Mouse (Mus musculus) adipocyte (in vitro differentiated cells): ENCODE data around the gene Tsr2.

ENCODE experiments used
- DNase-seq: peaks from one replicate; pipeline ENCODE4 v3.0.0-alpha.2; 2016; ENCODE audit warnings: low spot score

The Tsr2 gene

DNA sequence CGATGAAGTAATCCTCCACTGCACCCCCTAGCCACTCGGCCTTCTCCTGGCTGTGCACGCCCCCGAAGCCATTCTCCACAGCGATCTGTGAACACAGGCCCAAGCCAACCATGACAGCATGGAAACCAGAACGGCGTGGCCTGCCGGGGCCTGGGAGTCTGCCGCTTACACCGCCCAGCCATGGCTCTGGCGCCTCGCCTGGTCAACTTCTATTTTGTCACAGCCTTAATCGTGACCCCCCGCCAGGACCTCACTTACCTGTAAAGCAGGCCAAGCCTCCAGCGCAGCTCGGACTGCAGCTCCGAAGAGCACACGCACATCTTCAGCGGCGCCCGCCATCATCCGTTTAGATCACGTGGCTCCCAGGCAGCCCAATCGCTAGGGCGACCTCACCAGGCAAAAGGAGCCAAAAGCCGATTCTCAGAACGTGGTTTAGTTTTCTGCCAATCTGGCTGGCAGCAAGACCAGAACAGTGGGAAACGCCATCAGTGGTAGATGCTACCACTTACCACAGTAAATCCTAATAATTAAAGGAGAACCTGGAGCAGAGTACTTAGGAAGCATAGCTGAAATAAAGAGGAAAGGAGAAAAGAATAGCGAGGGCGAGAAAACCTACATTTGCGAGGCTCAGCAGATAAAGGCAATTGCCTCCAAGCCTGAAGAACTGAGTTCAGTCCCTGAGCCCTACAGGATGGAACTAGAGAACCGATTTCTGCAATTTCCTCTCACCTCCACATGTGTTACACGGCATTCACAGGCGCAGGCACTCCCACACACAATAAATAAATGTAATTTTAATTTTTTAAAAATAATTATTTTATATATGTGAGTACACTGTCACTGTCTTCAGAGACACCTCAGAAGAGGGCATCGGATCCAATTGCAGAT is at the start of gene Tsr2:
Tsr2 (minus strand) TSS at position 373 of the 888 bp plus-strand sequence.
- peak; percentile 83 for DNase-seq

DNA sequence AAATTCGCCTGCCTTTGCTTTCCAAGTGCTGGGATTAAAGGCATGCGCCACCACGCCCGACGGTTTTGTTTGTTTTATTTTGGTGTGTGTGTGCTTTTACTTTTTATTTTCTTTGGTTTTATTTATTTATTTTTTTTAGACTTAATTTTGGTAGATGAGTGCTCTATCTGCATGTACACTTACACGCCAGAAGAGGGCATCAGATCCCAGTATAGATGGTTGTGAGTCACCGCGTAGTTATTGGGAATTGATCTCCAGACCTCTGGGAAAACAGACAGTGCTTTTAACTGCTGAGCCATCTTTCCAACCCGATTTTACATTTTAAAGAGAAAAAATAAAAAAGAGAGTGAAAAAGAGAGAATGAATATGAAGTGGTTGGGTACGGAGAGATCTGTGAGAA is 36.4 kb upstream of the Tsr2 start:
- peak; percentile 2 for DNase-seq

DNA sequence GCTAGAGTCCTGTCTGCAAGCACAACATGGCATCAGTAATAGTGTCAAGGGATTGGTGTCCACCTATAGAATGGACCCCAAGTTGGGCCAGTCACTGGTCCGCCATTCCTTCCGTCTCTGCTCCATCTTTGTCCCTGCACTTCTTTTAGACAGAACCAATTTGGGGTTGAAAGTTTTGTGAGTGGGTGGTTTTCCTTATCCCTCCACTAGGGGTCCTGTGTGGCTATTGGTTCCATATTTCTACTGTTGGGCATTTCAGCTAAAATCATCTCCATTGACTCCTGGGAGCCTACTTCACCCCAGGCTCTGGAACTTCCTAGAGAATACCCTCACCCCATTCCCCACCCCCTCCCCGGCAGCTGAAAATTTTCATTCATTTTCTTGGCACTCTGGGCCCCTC is 34.1 kb upstream of the Tsr2 start:
- DNase-seq = no peak

DNA sequence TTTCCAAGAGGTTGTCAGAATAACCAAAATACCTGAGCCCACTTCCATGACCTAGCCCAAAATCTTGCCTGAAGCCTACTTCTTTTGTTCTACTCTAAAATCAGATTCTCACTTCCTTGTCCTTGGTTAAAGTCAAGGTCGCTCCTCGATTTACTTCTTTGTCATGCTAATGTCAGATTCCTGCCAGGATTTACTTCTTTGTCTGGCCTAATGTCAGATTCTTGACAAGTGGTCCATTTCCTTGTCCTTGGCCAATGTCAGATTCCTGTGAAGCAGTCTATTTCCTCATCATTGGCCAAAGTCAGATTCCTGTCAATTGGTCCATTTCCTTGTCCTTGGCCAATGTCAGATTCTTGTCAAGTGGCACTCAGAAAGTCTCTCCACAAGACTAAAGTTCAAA is 27.6 kb upstream of the Tsr2 start:
- DNase-seq = no peak

DNA sequence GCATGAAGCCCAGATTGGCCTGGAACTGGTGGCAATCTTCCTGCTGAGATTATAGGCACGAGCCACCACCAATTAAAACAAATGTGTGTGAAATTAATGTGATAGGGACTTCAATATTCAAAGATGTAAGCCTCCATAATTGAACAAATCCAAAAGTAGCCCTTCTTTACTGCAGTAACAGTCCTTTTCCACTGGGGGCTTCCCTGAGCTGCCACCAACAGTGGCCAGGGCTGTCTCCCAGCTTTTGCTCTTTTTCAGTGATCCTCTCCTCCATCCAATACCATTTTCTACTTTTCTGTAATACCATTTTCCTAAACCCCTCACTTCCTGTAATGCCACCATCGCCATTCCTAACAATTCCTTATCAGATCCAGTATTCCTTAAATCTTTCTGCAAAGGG is 21.1 kb upstream of the Tsr2 start:
- DNase-seq = peak; percentile 26

DNA sequence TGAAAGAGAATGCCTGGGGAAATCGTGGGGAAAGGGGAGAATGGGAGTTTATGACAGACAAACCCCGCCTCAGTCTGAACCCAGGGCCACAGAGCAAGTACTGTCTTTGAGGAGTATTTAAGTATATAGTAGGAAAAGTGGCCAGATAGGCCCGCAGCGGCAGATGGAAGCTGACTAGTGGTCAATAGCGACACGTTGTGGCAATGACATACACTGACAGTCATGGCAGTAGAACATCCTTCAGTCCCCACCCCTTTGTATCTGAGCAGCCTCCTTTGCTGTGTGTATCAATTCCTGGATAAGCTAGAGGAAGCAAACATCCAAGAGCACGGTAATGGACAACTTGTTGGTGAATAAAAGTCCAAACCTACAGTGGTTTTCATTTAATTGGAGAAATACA is 20.5 kb upstream of the Tsr2 start:
- peak; percentile 40 for DNase-seq

DNA sequence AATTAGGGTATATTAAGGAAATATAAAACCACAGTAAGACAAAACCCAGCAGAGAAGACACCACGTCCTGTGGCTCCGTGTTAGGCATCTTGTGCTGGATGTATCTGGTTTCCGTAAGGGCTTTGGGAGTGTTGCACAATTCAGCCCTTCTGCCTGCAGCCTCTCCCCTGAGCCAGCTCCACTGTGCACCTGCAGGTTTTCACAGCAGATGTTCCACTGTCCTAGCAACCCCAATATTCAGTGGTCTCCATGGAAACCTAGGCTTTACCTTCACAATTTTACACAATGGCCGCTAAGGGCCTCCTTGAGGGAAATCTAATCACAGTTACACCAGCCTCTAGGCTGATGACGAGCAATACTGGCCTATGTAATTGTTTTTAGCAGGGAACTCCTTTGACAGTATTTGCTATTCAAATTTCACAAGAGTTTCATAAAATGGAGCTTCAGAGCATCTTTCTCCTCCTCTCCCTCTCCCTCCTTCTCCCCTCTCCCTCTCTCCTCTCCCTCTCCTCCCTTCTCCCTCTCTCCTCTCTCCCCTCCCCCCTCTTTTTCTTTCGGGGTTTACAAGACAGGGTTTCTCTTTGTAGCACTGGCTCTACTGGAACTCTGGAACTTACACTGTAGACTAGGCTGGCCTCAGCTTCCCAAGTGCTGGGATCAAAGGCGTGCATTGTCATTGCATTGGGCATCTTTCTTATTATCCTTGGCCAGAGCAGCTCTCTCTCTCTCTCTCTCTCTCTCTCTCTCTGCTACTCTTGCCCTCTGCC is 11.1 kb upstream of the Tsr2 start:
- DNase-seq = no peak

DNA sequence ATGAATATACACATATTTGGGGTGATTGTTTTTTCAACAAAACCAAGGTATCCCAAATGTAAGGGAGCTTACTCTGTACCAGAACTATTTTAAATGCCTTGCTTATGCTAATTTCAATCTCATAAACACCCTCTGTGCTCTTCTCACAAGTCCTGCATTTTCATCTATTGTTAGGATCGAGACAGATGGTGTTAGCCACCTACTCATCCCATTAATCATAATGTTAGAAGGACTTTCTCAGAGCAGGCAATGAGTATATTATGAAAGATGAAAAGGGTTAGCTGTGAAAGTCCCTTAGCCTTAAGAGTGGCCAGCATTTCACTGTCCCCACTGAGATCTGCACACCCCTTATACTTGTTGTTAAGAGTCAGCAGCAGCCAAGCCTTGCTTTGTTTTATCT is 8.9 kb downstream of the Tsr2 start:
- no peak for DNase-seq

DNA sequence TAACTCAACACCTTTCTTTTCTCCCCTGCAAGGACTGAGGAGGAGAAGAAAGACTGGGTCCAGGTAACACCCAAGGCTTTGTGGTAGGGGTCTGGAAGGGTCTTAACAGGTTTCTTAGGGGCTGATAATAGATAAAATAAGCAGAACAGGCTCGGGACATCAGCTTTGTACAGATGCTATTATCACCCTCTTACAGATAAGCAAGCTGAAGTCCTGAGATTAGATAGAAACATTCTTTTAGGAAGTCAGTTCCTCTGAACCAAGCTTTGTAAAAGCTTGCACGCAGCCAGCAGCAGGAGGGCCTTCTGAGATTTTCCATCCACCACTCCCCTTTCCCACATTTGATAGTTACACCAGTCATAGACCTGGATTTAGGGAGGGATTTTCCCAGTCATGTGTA is 10.7 kb downstream of the Tsr2 start:
- DNase-seq = no peak

DNA sequence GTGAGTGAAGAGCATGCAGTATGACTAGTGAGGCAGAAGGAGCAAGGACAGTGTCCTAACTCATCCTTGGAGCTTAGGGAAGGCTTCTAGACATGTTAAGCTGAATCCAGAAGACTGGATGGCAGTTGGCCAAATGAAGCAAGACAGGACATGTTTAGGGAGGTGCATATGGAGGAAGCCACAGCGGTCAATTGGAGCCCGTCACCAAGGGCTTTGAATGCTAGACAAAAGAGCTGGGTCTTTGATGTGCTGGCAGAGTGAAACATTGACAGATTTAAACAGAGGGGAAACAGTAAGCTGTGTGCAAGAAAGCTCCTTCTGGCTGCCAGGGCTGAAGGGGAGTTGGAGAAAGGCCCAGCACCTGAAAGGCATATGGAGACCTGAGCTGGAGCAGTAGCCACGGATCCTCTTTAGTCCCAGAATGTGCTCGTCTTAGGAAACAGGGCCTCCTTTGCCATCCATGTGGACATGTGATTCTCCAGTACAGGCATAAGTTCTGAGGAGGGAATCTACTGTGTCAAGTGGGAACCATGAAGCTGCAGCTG is 19.3 kb downstream of the Tsr2 start:
- DNase-seq = no peak

DNA sequence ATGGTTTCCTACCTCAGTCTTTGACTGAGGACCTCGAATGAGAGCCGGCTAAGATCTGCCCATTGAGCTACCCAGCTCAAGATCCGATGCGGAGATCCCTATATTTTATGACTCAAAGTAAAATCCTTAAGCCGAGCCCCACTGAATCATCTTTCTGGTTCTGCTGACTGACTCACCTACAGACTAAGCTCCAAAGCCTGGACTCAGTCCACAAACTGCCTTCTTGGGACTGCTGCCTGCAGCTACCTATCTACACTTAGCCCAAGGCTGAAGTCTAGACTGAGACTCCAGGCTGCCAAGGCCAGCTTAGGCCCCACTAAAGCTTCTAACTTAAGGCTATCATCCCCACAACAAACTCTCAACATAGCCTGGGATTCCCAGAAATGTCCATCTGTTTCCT is 20.3 kb downstream of the Tsr2 start:
- DNase-seq = no peak

DNA sequence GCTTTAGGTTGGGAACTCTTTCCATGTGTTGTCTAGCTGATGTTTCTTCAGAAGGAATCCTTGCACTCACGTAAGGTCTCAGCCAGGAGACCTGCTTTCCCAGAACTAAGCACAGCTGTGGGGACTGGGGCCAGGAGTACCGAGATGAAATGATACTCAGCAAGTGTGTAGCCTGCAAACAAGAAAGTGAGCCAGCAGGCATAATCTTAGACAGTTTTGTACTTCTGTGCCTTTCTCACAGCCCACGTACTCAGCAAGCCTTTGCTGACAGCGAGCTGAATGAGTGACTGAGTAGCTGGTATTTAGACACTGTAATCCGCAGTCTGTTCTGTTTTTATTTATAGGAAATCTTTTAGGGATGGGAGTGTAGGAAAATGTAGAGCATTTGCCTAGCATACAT is 28.5 kb downstream of the Tsr2 start:
- no peak for DNase-seq

DNA sequence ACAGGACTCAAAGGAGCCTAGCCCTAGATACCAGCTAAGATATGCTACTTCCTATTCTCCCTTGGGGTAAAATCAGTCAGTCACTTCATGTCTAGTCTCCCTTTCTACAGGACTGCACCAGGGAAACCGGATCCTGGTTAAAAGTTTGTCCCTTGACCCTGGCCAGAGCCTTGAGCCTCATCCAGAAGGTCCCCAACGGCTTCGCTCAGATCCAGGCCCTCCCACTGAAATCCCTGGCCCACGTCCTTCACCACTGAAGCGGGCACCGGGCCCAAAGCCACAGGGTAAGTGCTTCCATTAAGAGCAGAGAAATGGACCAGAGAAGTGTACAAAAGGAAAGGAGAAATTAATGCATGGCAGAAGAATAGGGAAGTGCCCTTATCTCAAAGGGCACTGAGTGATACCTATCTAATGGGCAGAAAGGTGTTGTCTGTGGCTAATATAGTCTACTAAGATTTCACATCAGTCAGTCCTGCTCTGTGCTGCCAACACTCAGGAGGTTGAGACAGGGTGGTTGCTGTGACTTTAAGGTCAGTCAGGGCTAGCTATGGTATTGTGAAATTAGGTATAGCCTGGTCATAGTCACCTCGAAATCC is 30.2 kb downstream of the Tsr2 start:
- DNase-seq = no peak

DNA sequence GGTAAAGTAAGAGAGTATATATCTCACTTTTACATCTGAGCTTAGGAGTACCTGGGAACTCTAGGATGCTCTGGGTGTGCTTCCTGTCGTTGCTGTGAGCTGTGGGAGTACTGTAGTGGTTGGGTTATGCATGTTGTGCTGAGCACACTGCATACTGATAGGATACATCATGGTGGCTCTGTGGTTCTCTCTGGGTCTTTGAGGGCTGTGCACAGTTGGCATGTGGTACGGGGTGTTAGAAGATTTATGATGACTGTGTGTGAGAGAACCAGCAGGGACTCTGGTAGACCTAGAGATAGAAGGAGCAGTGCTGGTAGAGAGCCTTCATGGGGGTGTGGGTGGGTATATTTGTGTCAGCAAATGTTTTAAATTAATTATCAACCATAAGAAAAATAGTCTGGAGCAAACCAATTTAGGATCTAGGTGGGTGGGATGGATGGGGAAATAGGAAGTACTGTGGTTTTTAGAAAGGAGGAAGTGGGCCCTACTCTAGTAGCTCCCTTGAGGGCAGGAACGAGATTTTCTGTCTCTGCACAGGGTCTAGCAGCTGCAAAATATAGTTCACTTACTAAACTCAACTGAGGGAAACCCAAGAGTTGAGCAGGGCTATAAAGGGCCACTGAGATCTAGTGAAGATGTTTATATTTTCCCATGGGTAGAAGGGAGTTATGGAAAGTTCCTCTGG is 34.6 kb downstream of the Tsr2 start:
- no peak for DNase-seq

DNA sequence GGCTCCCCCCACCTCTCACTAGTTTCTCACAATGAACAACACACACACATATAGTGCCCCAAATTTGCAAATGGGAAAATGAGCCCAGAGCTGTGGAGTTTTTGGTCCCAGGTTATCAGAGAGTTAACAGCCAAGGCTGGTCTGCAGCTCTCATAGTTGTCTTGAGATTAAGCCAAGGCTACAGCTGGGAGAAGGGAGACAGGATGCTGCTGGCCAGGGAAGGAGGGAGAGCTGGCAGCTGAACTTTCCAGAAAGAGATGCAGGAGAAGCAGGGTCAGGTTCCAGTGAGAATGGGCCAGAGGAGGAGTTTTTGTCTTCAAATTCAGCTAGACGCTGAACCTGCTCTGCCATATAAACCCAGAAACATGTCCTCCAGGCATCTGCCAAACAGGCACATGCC is 37.0 kb downstream of the Tsr2 start:
- DNase-seq = no peak

DNA sequence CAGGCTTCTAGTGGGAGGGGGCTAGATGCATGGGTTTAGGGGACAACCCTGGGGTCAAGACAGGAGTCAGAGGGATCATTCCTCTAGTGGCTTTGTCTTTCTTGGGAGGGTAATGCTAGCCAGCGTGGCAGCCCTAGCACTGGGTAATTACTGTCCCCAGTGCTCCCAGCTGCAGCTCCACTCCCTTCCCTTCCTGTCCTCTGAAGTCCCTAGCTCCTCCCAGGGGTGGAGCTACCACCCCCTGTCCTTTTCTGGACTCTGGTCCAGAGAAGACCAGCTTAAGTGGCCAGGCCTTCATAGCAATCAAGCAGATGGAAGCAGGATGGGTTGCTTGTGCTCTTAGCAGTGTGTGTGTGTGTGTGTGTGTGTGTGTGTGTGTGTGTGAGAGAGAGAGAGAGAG is 40.8 kb downstream of the Tsr2 start:
- no peak for DNase-seq

DNA sequence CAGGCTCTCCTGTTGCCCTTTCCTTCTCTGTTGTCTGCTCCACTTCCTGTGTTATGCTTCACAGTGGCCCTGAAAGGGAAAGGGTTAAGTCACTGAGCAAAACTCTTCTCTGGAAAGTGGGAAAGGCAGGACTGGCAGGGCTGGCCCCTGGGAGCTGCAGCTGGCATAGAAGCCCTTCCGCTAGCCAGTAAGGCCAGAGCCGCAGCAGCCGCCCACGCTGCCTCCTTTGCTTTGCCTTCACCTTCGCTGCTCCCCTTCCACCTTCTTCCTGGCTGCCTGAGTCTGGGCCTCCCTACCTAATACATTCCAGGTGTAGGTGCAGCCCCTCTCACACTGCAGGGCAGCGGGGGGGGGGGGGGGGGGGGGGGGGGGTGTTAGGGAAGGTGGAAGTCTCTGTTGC is 41.9 kb downstream of the Tsr2 start:
- peak; percentile 12 for DNase-seq

DNA sequence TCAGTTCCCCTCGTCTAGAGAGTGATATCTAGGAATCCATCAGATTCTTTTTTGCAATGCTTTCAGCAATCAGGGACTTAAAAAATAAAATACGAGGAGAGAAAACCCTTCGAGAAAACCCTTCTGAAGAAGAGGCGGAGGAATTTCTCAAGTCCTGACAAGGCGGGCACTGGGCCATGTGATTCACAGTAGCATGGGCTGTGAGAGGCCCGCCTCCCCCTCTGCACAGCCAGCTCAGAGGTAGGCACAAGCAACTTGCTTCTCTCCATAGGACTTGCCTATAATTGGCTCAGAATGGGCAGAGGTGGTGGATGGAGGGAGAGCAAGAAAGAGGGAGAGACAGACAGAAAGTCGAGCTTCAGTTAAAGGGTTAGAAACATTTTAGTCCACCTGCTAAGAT is 46.0 kb downstream of the Tsr2 start:
- peak; percentile 26 for DNase-seq

DNA sequence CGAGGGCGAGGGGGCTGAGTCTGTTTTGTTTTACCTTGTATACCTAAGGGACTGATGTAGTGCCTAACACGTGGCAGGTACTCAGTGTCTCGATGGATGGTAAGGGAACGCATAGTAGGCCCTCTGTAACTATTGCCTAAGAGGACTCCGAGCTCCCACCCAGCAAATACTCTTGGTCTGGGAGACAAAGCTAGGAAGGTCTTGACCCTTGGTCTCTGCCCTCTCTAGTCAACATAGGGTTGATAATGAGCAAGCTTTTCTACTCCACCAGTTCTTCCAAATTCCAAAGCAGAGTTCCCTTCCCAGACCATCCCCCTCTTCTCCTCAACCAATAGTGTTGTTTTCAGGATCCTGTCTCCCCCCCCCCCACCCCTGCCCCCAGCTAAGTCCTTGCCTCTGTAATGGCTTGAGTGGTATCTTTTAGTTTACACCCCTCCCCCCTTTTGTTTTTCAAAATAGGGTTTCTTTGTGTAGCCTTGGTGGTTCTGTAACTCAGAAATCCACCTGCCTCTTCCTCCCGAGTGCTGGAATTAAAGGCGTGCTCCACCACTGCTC is 46.6 kb downstream of the Tsr2 start:
- no peak for DNase-seq

DNA sequence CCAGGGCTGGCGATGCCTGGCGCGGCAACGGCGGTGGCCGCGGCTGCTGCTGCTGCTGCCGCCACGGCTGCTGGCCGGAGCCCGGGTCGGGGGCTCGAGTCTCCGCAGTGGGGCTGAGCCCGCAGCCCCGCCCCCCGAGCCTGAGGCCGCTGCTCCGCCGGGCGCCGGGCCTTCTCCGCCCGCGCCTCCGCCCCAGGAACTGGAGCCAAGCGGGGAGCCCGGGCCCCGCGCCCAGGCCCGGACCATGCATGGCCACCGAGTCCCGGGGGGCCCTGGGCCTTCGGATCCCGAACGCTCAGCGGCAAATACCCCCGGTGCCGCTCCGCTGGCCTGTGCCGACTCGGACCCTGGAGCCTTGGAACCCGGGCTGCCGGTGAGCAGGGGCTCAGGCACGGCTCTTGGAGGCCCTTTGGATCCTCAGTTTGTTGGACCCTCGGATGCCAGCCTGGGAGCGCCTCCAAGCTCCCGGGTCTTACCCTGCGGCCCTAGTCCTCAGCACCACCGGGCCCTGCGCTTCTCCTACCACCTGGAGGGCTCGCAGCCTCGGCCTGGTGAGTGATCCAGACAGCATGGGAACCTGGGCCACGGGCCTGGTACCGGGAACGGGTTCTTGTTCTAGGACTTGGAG is 48.8 kb downstream of the Tsr2 start:
- DNase-seq = peak; percentile 26

DNA sequence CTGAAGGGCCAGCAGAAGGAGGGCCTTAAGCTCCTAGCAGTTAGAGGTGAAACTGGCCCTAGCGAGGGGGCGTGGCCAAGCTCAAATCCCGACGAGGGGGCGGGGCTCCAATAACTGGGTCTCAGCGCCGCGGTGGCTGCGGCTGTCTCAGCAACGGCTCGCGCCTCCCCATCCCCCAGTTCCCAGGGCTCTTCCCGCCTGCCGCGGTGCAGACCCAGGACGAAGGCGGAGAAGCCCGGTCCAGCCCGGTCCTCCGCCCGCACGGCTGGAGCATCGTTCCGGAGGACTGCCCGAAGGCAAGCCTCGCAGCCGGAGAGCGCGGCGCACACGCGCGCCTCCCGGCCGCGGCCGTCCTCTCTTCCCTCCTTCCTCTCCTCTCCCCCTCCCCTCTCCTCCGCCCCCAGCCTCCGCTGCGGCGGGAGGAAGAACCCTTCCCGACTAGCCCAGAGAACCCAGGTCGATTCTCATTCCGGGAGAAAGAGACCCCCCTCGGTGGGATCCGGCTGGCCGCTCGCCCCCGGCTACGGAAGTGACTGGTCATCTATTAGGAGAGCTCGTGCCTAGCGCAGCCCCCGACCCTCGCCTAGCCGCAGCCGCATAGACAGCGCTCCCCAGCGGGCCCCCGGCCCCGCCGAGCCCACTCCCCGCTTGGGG is 49.4 kb downstream of the Tsr2 start:
- DNase-seq = peak; percentile 89
